Comparison of ENCODE assay signal across 8 mouse cellular contexts in the genomic region with DNA sequence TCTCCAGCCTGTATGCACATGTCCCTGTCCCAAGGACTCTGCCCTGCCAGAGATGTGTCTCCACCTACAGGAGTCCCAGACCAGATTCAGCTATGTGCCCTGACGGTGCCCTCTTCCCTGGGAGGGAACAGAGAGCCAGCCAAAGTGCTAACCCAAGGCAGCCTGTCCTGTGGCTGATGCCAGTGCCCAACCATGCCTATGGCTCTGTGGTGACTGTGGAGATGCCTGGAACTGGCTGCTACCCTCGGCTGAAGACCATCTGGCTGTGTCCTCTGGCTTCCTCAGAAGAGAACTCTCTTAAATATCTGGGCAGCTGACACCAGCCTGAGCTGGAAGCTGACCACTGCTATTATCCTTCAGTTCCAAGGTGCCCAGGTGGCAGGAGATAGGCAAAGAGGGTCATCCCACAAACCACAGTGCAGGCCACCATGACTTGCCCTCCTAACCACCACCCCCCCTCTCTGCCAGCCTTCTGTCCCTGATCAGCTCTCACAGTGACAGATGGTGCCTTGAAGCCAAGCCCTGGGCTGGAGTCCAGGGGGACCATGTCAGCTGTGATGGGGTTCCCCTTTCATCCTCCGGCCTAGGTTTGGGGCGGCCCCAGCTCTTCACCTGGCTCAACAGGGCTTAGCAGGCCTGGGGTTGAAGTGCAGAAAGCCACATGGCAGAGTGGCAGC. TPM values are rescaled to one million over a fixed set of nuclear protein-coding genes. Genes with fewer than 3 reads are reported as not detected.
DNase-seq lines count a peak whose midpoint lies in the region; ATAC-seq and TF ChIP-seq lines count a peak whose summit lies in the region.

No protein-coding gene starts in this region.

- intact Hi-C loops in left cerebral cortex, postnatal 4 days (cut with DNase I) = no loop called here
- intact Hi-C loops in gastrocnemius, adult 2 months (cut with DNase I) = loop anchor here (5.0 kb wide), 1 partner anchor 37 kb away; no protein-coding TSS in a partner anchor

- no peak overlapping the region for H3K4me3 ChIP-seq in gastrocnemius, adult 2 months
- no peak overlapping the region for H3K4me3 ChIP-seq in hindbrain, embryonic 16.5 days (ENCODE audit: low read length)

- ATAC-seq in hindbrain, embryonic 16.5 days = peak; percentile 79

- TF ChIP-seq CTCF in gastrocnemius, adult 2 months (IDR thresholded peaks at IDR 0.05) = peak; percentile 21; the same call in 1 of the 2 replicates

- peak overlapping the region; percentile 95 for H3K27ac ChIP-seq in gastrocnemius, adult 2 months
- H3K27ac ChIP-seq in hindbrain, embryonic 16.5 days (ENCODE audit: low read depth, low read length) = no peak overlapping the region; the same call in 1 of the 2 replicates

- H3K4me2 ChIP-seq in hindbrain, embryonic 16.5 days (ENCODE audit: low read length) = no peak overlapping the region

- 61% methylated on average over 4 of the region's 4 CpGs for WGBS in hindbrain, embryonic 16.5 days

- H3K9ac ChIP-seq in hindbrain, embryonic 16.5 days (ENCODE audit: low read depth, low read length) = no peak overlapping the region

- no peaks in the 10 kb centered on the region for H3K36me3 ChIP-seq in hindbrain, embryonic 16.5 days (ENCODE audit: control insufficient read depth, insufficient read depth, low read length)

- no peaks in the 10 kb centered on the region for H3K27me3 ChIP-seq in hindbrain, embryonic 16.5 days (replicated peaks; ENCODE audit: control insufficient read depth, insufficient read depth, low read length)

- peak; percentile 87 for DNase-seq in left cerebral cortex, postnatal 4 days
- no peak for DNase-seq in left cerebral cortex, adult 9 months (ENCODE audit: low spot score in 2 of 2)
- DNase-seq in cerebellum, adult 11-12 months = peak; percentile 96
- peak; percentile 84 for DNase-seq in gastrocnemius, adult 2 months
- no peak for DNase-seq in kidney, postnatal 10 days
- DNase-seq in ovary, postnatal 36 days (ENCODE audit: low spot score) = no peak
- no peak for DNase-seq in natural killer cell, adult 2 months (ENCODE audit: low spot score in 2 of 2)

- H3K9me3 ChIP-seq in hindbrain, embryonic 16.5 days (ENCODE audit: control insufficient read depth, low read length) = no peaks in the 10 kb centered on the region

- peaks cover 7% of the 10 kb centered on the region; the same call in 1 of the 2 replicates for H3K4me1 ChIP-seq in hindbrain, embryonic 16.5 days (ENCODE audit: control insufficient read depth, insufficient read depth, low read depth, low read length)

RNA-seq across cellular contexts. Expression of gene Atoh8, which starts 18.7 kb away (rescaled TPM):
- 1 to 10 TPM; 1.8 TPM for total RNA-seq in left cerebral cortex, postnatal 4 days (2021)
- total RNA-seq in gastrocnemius, adult 2 months (2021) = 1 to 10 TPM; 3.3 to 9.2 TPM
- polyA plus RNA-seq in hindbrain, embryonic 16.5 days (2015; fragmentation: Nextera tagmentation; extraction: Ambion mirVana) = 3.9 and 4.7 TPM in 2 replicates

RNA-seq across cellular contexts. Expression of gene Sftpb, which starts 50.4 kb away (rescaled TPM):
- under 1 TPM in 1 of 2 experiments, not detected in 1; 0.26 TPM for total RNA-seq in left cerebral cortex, postnatal 4 days (2021)
- total RNA-seq in gastrocnemius, adult 2 months (2021) = not detected
- polyA plus RNA-seq in hindbrain, embryonic 16.5 days (2015; fragmentation: Nextera tagmentation; extraction: Ambion mirVana) = 0.61 and 0.70 TPM in 2 replicates

Comparison
In these comparisons a context has a peak if more than half of its experiments do, and no peak if none do; other contexts are left out.
1. DNase-seq: peak in left cerebral cortex, postnatal 4 days (single experiment), cerebellum, adult 11-12 months (single experiment) and gastrocnemius, adult 2 months (single experiment); none in left cerebral cortex, adult 9 months (0 of 2), kidney, postnatal 10 days (single experiment), ovary, postnatal 36 days (single experiment) and natural killer cell, adult 2 months (0 of 2).